Mouse (Mus musculus): Measurements from ENCODE around the gene Mbnl1. TPM values are rescaled to one million over a fixed set of nuclear protein-coding genes. Genes with fewer than 3 reads are reported as not detected.

The Mbnl1 gene
- polyA plus RNA-seq, 1 experiment from 2014 or later, result 127 TPM

DNA sequence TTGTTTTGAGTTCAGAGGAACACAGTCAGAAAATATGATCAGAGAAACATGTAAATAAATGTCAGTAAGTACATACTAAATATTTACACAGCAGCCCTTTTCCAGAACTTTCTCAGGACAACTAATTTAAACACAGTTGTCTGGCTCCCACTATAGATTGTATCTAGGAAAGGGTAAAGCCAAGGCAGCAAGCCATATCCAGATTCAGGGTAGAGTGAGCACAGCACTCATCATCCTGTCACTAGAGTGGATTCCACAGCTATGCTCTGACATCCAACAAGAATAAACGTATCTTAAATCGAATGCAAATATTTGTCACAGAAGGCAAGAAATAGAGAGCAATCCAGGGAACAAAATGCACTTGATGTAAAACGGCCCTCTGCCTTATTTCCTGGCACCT is 165.9 kb downstream of the Mbnl1 start:
- WGBS, result 40% methylated on average over 3 of the region's 3 CpGs
- Histone ChIP-seq H3K27me3 (replicated peaks; ENCODE audit: insufficient read depth, low read length) (no peaks in the 10 kb centered on the region), H3K4me1 (ENCODE audit: insufficient read depth, low read depth, low read length) (no peaks in the 10 kb centered on the region), H3K9me3 (ENCODE audit: low read length) (no peaks in the 10 kb centered on the region), H3K9ac (replicated peaks; ENCODE audit: low read depth) (no peak overlapping the region), H3K36me3 (ENCODE audit: insufficient read depth, low read length) (no peaks in the 10 kb centered on the region), H3K4me3 (ENCODE audit: low read depth, low read length) (no peak overlapping the region), H3K4me2 (replicated peaks; ENCODE audit: low read depth, low read length) (no peak overlapping the region), H3K27ac (ENCODE audit: low read length) (no peak overlapping the region)
- DNase-seq (ENCODE audit: low spot score) (no peak), ATAC-seq (peak; percentile 56; the same call in 1 of the 2 replicates)
- TF ChIP-seq EP300 (IDR thresholded peaks at IDR 0.05), result no peak
- no peak for TF ChIP-seq CTCF (IDR thresholded peaks at IDR 0.05)

DNA sequence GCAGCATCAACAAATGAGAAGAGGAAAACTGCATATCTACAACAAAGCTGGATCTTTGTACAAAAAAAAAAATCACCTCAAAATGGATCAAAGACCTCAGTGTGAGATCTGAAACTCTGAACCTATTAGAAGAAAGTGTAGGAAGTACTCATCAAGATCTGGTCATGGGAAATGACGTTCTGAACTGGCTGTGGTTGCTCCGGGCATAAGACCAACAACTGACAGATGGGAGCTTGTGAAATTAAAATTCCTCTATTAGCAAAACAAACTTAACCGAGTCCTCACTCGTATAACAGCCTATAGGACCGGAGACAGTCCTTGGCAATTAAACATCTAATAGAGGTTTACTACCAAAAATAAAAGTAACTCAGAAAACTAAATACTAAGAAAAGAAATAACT is 166.5 kb downstream of the Mbnl1 start:
- Histone ChIP-seq H3K4me2 (replicated peaks; ENCODE audit: low read depth, low read length) (no peak overlapping the region), H3K9me3 (ENCODE audit: low read length) (no peaks in the 10 kb centered on the region), H3K9ac (replicated peaks; ENCODE audit: low read depth) (no peak overlapping the region), H3K36me3 (ENCODE audit: insufficient read depth, low read length) (no peaks in the 10 kb centered on the region), H3K4me1 (ENCODE audit: insufficient read depth, low read depth, low read length) (no peaks in the 10 kb centered on the region), H3K4me3 (ENCODE audit: low read depth, low read length) (no peak overlapping the region), H3K27ac (ENCODE audit: low read length) (no peak overlapping the region), H3K27me3 (replicated peaks; ENCODE audit: insufficient read depth, low read length) (no peaks in the 10 kb centered on the region)
- ATAC-seq (peak; percentile 48), DNase-seq (ENCODE audit: low spot score) (peak; percentile 71)
- TF ChIP-seq CTCF (IDR thresholded peaks at IDR 0.05), result no peak
- no peak for TF ChIP-seq EP300 (IDR thresholded peaks at IDR 0.05)
- WGBS, result 47% methylated on average over 5 of the region's 5 CpGs

DNA sequence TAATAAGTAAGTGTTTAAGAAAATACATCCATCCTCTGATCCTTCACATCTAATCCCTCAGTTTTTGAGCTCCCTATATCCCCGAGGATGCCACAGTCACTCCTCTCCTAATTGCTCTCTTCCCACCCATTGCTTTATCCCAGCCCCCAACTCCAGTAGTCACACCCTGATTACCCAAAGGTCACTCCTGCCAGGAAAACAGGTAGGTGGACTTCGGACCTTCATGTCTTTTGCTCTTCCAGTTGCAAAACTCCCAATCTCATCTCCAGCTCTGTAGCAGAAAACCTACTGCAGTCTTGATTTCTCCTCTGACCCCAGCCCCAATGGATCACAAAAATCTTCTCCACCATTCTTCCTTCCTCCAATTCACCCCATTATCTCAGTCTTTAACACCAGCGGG is 169.6 kb downstream of the Mbnl1 start:
- H3K4me3 ChIP-seq (ENCODE audit: low read depth, low read length), result no peak overlapping the region
- no peaks in the 10 kb centered on the region for H3K9me3 ChIP-seq (ENCODE audit: low read length)
- 73% methylated on average over 3 of the region's 3 CpGs for WGBS
- H3K27ac ChIP-seq (ENCODE audit: low read length), result no peak overlapping the region
- H3K4me1 ChIP-seq (ENCODE audit: insufficient read depth, low read depth, low read length), result no peaks in the 10 kb centered on the region
- H3K36me3 ChIP-seq (ENCODE audit: insufficient read depth, low read length), result no peaks in the 10 kb centered on the region
- ATAC-seq (no peak), DNase-seq (ENCODE audit: low spot score) (no peak)
- H3K4me2 ChIP-seq (replicated peaks; ENCODE audit: low read depth, low read length), result no peak overlapping the region
- H3K27me3 ChIP-seq (replicated peaks; ENCODE audit: insufficient read depth, low read length), result no peaks in the 10 kb centered on the region
- TF ChIP-seq EP300 (IDR thresholded peaks at IDR 0.05) (no peak), CTCF (IDR thresholded peaks at IDR 0.05) (no peak)
- no peak overlapping the region for H3K9ac ChIP-seq (replicated peaks; ENCODE audit: low read depth)

GRCm38 (mm10) chr3:60645531-60645930 is 172.9 kb downstream of the Mbnl1 start:
- H3K27me3 ChIP-seq (replicated peaks; ENCODE audit: insufficient read depth, low read length), result no peaks in the 10 kb centered on the region
- H3K4me3 ChIP-seq (ENCODE audit: low read depth, low read length), result no peak overlapping the region
- TF ChIP-seq EP300 (IDR thresholded peaks at IDR 0.05) (no peak), CTCF (IDR thresholded peaks at IDR 0.05) (no peak)
- H3K4me1 ChIP-seq (ENCODE audit: insufficient read depth, low read depth, low read length), result no peaks in the 10 kb centered on the region
- no peak overlapping the region for H3K27ac ChIP-seq (ENCODE audit: low read length)
- H3K9me3 ChIP-seq (ENCODE audit: low read length), result no peaks in the 10 kb centered on the region
- H3K4me2 ChIP-seq (replicated peaks; ENCODE audit: low read depth, low read length), result no peak overlapping the region
- 73% methylated on average over 1 of the region's 1 CpGs for WGBS
- ATAC-seq (no peak), DNase-seq (ENCODE audit: low spot score) (no peak)
- no peak overlapping the region for H3K9ac ChIP-seq (replicated peaks; ENCODE audit: low read depth)
- H3K36me3 ChIP-seq (ENCODE audit: insufficient read depth, low read length), result no peaks in the 10 kb centered on the region

DNA sequence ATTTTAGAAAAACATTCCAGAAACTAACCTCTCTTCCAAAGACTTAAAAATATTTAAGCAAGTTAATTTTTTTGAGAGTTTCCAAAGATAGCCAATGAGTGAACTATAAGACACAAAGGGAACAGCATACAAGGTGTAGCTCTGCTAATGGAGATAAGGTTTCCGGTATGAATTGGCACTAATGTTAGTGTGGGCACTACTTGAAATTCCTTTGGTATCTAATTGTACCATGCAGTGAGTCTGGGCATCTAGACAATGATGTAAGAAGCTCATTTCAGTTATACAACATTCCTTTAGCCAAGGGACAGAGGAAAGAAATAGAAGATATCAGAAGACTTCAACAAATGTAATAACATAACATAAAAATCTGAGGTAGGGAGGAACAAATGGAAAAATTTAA is 175.7 kb downstream of the Mbnl1 start:
- ATAC-seq (no peak), DNase-seq (ENCODE audit: low spot score) (no peak)
- H3K27me3 ChIP-seq (replicated peaks; ENCODE audit: insufficient read depth, low read length), result no peaks in the 10 kb centered on the region
- H3K9me3 ChIP-seq (ENCODE audit: low read length), result no peaks in the 10 kb centered on the region
- no peak overlapping the region for H3K4me2 ChIP-seq (replicated peaks; ENCODE audit: low read depth, low read length)
- 65% methylated on average over 1 of the region's 1 CpGs for WGBS
- no peak overlapping the region for H3K9ac ChIP-seq (replicated peaks; ENCODE audit: low read depth)
- no peak for TF ChIP-seq EP300 (IDR thresholded peaks at IDR 0.05)
- no peak for TF ChIP-seq CTCF (IDR thresholded peaks at IDR 0.05)
- no peak overlapping the region for H3K4me3 ChIP-seq (ENCODE audit: low read depth, low read length)
- no peaks in the 10 kb centered on the region for H3K36me3 ChIP-seq (ENCODE audit: insufficient read depth, low read length)
- no peak overlapping the region for H3K27ac ChIP-seq (ENCODE audit: low read length)
- no peaks in the 10 kb centered on the region for H3K4me1 ChIP-seq (ENCODE audit: insufficient read depth, low read depth, low read length)

- Histone ChIP-seq H3K27ac (ENCODE audit: low read length) (no peak overlapping the region), H3K36me3 (ENCODE audit: insufficient read depth, low read length) (no peaks in the 10 kb centered on the region), H3K4me2 (replicated peaks; ENCODE audit: low read depth, low read length) (no peak overlapping the region), H3K4me3 (ENCODE audit: low read depth, low read length) (no peak overlapping the region), H3K9me3 (ENCODE audit: low read length) (no peaks in the 10 kb centered on the region), H3K4me1 (ENCODE audit: insufficient read depth, low read depth, low read length) (no peaks in the 10 kb centered on the region), H3K9ac (replicated peaks; ENCODE audit: low read depth) (no peak overlapping the region), H3K27me3 (replicated peaks; ENCODE audit: insufficient read depth, low read length) (no peaks in the 10 kb centered on the region)
- no peak for ATAC-seq
- WGBS, result 90% methylated on average over 2 of the region's 2 CpGs
- TF ChIP-seq EP300 (IDR thresholded peaks at IDR 0.05), result no peak
- no peak for TF ChIP-seq CTCF (IDR thresholded peaks at IDR 0.05)
- no peak for DNase-seq (ENCODE audit: low spot score)
These were observed 188.1 kb downstream of the Mbnl1 start for GRCm38 (mm10) chr3:60660762-60661161.
